Mouse (Mus musculus) layer of hippocampus, adult 18-20 months (tissue): Measurements from ENCODE around the gene Gm9044. TPM values are rescaled to one million over a fixed set of nuclear protein-coding genes. Genes with fewer than 3 reads are reported as not detected.
"Not testable (repeated sequence)": the region's sequence is repeated elsewhere in the genome, so short reads cannot be mapped to it uniquely, and the experiment has no call there.

ENCODE experiments used
- DNase-seq, 2 experiments: peaks; one replicate each; pipeline ENCODE4 v3.0.0; 2022; ENCODE audit warnings: low spot score in 2 of 2
- long read RNA-seq: library from polyadenylated mRNA; stranded (forward); transcript quantifications from one replicate; pipeline ENCODE4 v2.0.0, GENCODE M21; 2021
- total RNA-seq, 2 experiments: library from RNA; stranded (reverse); gene quantifications; 2 replicates each; pipeline ENCODE4 v1.2.3; 2021

Gm9044 gene
- total RNA-seq = not detected
- long read RNA-seq = 0 reads

GRCm38 (mm10) chr10:118332308-118332707, at the start of gene Gm9044:
Gene Gm9044, minus strand, starts transcription at chr10:118332408.
- DNase-seq = not testable (repeated sequence)

DNA sequence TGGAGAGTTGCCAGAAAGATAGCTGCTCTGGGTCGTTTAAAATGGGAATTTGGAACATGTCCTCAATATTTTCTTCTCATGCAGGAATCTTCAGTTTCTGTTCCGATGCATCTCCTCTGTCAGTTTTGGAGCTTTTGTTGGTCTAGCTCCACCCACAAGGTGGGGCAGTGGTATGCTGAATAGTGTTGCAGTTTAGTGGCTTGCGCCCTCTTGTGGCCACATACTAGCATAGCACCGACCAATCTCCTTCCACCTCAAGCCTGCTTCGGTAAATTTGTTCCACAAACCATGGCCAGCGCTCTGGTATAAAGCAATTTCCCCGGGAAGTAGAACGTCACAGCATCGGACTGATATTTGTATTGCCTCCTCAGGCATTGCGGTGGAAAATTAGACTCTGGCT, 38.2 kb upstream of the Gm9044 start:
- DNase-seq = peak; percentile 77 to 87

DNA sequence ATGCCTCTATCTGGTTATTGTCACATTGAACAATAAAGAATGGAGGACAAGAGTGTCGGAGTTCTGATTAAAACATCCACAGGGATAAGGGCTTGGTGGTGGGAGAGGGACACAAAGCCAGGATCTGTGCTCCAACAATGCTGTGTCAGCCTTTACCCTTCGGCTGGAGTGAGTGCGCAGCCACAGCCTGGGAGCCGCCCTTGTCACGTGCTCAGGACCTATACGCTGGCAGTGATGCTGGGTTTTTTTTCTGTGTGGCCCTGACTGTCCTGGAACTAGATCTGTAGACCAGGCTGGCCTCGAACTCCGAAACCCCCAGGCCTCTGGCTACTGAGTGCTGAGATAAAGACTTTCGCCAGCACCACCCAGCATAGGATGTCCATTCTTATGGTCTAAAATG, 37.3 kb upstream of the Gm9044 start:
- no peak for DNase-seq

DNA sequence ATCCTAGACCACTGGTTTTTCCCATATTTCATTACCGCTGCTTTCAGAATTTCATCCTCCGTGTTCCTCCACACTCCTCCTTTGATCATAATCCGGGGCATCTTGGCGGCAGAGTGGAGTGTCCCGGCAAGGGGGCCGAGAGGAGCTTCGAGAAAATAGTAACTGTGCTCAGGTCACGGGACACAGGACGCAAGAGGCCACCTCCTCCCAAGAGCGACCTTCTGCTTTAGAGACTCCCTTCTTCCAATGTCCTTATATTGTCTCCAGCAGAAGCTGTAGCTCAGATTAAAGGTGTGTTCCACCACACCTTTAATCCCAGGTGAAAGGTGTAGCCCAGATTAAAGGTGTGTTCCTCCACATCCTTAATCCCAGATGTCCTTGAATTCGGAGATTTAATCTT, 21.8 kb upstream of the Gm9044 start, which contains the start of gene Gm9049:
Gm9049 (minus strand) TSS at position 101 of the 400 bp plus-strand sequence.
- not testable (repeated sequence) for DNase-seq

- not testable (repeated sequence) for DNase-seq
Observed at GRCm38 (mm10) chr10:118348579-118348978, 16.4 kb upstream of the Gm9044 start, which contains the start of gene Gm9048. Gene Gm9048, minus strand, starts transcription at chr10:118348679.

- not testable (repeated sequence) for DNase-seq
Observed at GRCm38 (mm10) chr10:118343155-118343554, 10.9 kb upstream of the Gm9044 start, which contains the start of gene Gm9046. Gene Gm9046, minus strand, starts transcription at chr10:118343255.

- DNase-seq = not testable (repeated sequence)
Observed at GRCm38 (mm10) chr10:118337731-118338130, 5.5 kb upstream of the Gm9044 start, which contains the start of gene Gm9045. Gene Gm9045, minus strand, starts transcription at chr10:118337831.

- DNase-seq = not testable (repeated sequence)
Observed at GRCm38 (mm10) chr10:118326869-118327268, 5.3 kb downstream of the Gm9044 start, which contains the start of gene Gm9040. Gene Gm9040, minus strand, starts transcription at chr10:118326969.

- no peak for DNase-seq
Observed at GRCm38 (mm10) chr10:118319024-118319423, 13.2 kb downstream of the Gm9044 start.

DNA sequence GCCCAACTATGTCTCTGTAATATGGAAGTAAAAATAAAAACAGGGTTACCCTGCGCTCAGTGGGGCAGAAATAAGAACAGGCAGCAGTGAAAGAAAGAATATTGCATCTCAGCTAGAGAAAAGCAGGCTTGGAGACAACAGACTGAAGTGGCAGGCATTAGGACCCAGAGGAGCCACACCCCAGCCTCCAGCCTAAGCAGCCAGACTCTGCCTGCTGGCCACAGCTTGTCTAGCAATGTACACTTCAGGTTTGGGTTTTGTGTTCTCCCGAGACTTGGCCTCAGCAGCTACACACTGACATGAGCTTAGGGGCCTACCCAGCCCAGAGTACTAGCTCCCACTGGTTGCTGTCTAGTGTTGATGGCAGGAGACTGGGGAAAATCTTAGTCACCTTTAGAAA, 30.1 kb downstream of the Gm9044 start:
- not testable (repeated sequence) for DNase-seq

DNA sequence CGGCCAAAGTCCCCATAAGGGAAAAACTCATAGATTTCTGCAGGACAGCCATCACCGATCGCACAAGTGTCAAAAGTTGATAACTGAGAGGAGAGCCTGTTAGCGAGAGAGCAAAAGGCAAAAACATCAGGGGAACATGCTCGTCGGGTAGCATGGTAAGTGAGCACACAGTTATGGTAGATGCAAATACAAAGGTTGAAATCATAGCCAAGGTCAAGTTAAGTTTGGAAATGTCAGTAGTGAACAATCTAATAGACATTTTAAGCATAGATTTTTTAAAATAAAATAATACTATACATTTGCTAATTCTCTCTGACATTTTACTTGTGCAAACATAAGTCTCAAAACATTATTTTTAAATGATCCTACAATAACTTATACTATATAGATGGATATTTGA, 37.3 kb downstream of the Gm9044 start, which contains the start of gene Iltifb:
Iltifb (minus strand) TSS at position 101 of the 400 bp plus-strand sequence.
- DNase-seq = no peak

- DNase-seq = not testable (repeated sequence)
Observed at GRCm38 (mm10) chr10:118283016-118283415, 49.2 kb downstream of the Gm9044 start.

- not testable (repeated sequence) for DNase-seq
Observed at GRCm38 (mm10) chr10:118282565-118282964, 49.6 kb downstream of the Gm9044 start.

Other genes starting within 250 kb of the Gm9044 start
- gene Mdm1, start 190.6 kb downstream of the Gm9044 start, total RNA-seq = 1 to 10 TPM; 7.3 to 7.7 TPM
- gene Il22, start 127.5 kb downstream of the Gm9044 start, total RNA-seq = not detected
- gene Gm32717, start 91.6 kb downstream of the Gm9044 start, total RNA-seq = under 1 TPM; 0.74 to 0.97 TPM
- under 1 TPM; 0.74 to 0.97 TPM for gene Gm32802, start 73.7 kb downstream of the Gm9044 start, total RNA-seq
- gene Iltifb, start 37.4 kb downstream of the Gm9044 start, total RNA-seq = not detected
- not detected for gene Gm9040, start 5.4 kb downstream of the Gm9044 start, total RNA-seq
- gene Gm9045, start 5.4 kb upstream of the Gm9044 start, total RNA-seq = under 1 TPM in 1 of 2 experiments, not detected in 1; 0.12 TPM
- not detected for gene Gm9046, start 10.8 kb upstream of the Gm9044 start, total RNA-seq
- gene Gm9048, start 16.3 kb upstream of the Gm9044 start, total RNA-seq = not detected
- gene Gm9049, start 21.7 kb upstream of the Gm9044 start, total RNA-seq = under 1 TPM in 1 of 2 experiments, not detected in 1; 0.12 TPM
- gene Ifng, start 108.6 kb upstream of the Gm9044 start, total RNA-seq = not detected